Mouse (Mus musculus) liver, embryonic 14 days (tissue): ENCODE measurements around the gene Ahdc1. TPM values are rescaled to one million over a fixed set of nuclear protein-coding genes. Genes with fewer than 3 reads are reported as not detected.

Source experiments
- polyA plus RNA-seq: library from polyadenylated mRNA; depleted of rRNA; stranded (reverse); fragments of >200 nt; gene quantifications from 2 replicates; pipeline ENCODE4 v1.2.3, GENCODE M21; 2012; rRNA removed

Gene Ahdc1
- 1.1 and 1.2 TPM in 2 replicates for polyA plus RNA-seq

GRCm38 (mm10) chr4:133011028-133011820 lies at the start of gene Ahdc1:
Ahdc1 (plus strand) TSS chr4:133011260.

GRCm38 (mm10) chr4:132973814-132974398 lies 37.2 kb upstream of the Ahdc1 start, which contains the start of gene Fgr:
Fgr (plus strand) TSS chr4:132974095.

Other genes starting within 250 kb of the Ahdc1 start
- 54.3 and 63.5 TPM in 2 replicates for gene Rpa2, start 242.9 kb upstream of the Ahdc1 start, polyA plus RNA-seq
- 2.0 and 2.6 TPM in 2 replicates for gene Themis2, start 214.9 kb upstream of the Ahdc1 start, polyA plus RNA-seq
- gene Ppp1r8, start 168.1 kb upstream of the Ahdc1 start, polyA plus RNA-seq = 36.6 and 40.5 TPM in 2 replicates
- gene Stx12, start 126.8 kb upstream of the Ahdc1 start, polyA plus RNA-seq = 13.7 and 15.7 TPM in 2 replicates
- 7.5 and 8.1 TPM in 2 replicates for gene Fam76a, start 88.7 kb upstream of the Ahdc1 start, polyA plus RNA-seq
- gene Fgr, start 37.2 kb upstream of the Ahdc1 start, polyA plus RNA-seq = 0.60 and 0.91 TPM in 2 replicates
- 10.2 and 12.9 TPM in 2 replicates for gene Wasf2, start 119.2 kb downstream of the Ahdc1 start, polyA plus RNA-seq
- gene Cd164l2, start 200.9 kb downstream of the Ahdc1 start, polyA plus RNA-seq = 0.07 TPM in 1 of 2 replicates, not detected in the other
- gene Gpr3, start 201.3 kb downstream of the Ahdc1 start, polyA plus RNA-seq = not detected in 2 replicates
- 1.9 and 2.1 TPM in 2 replicates for gene Map3k6, start 229.6 kb downstream of the Ahdc1 start, polyA plus RNA-seq